Mouse (Mus musculus): ENCODE results near the gene Mrm3. TPM values are rescaled to one million over a fixed set of nuclear protein-coding genes. Genes with fewer than 3 reads are reported as not detected.

The Mrm3 gene
- polyA plus RNA-seq, 1 experiment from 2014 or later: 18.6 TPM

Other genes starting within 250 kb of the Mrm3 start
- 0.41 TPM in 1 of 2 replicates, not detected in the other for gene 1700016K19Rik, start 243.8 kb upstream of the Mrm3 start, polyA plus RNA-seq (2014; fragmentation: Nextera tagmentation; extraction: Ambion mirVana)
- gene Rflnb, start 215.9 kb upstream of the Mrm3 start, polyA plus RNA-seq (2014; fragmentation: Nextera tagmentation; extraction: Ambion mirVana): 12.1 and 15.3 TPM in 2 replicates
- 41.5 and 43.6 TPM in 2 replicates for gene Vps53, start 64.1 kb upstream of the Mrm3 start, polyA plus RNA-seq (2014; fragmentation: Nextera tagmentation; extraction: Ambion mirVana)
- 34.6 and 35.1 TPM in 2 replicates for gene Fam57a, start 64.0 kb upstream of the Mrm3 start, polyA plus RNA-seq (2014; fragmentation: Nextera tagmentation; extraction: Ambion mirVana)
- 0.48 TPM in 1 of 2 replicates, not detected in the other for gene Dbil5, start 26.1 kb upstream of the Mrm3 start, polyA plus RNA-seq (2014; fragmentation: Nextera tagmentation; extraction: Ambion mirVana)
- gene Gemin4, start 26.1 kb upstream of the Mrm3 start, polyA plus RNA-seq (2014; fragmentation: Nextera tagmentation; extraction: Ambion mirVana): 46.2 and 52.9 TPM in 2 replicates
- gene Glod4, start within 50 bp of the Mrm3 start, polyA plus RNA-seq (2014; fragmentation: Nextera tagmentation; extraction: Ambion mirVana): 122 and 125 TPM in 2 replicates
- gene Nxn, start 155.4 kb downstream of the Mrm3 start, polyA plus RNA-seq (2014; fragmentation: Nextera tagmentation; extraction: Ambion mirVana): 52.3 and 65.1 TPM in 2 replicates
- gene Timm22, start 163.2 kb downstream of the Mrm3 start, polyA plus RNA-seq (2014; fragmentation: Nextera tagmentation; extraction: Ambion mirVana): 109 and 113 TPM in 2 replicates

Data from forebrain, embryonic 11.5 days (tissue).